Mouse (Mus musculus): Measurements from ENCODE around the gene Gm42791.

Gene Gm42791

GRCm38 (mm10) chr5:148977698-148978457 is 17.1 kb downstream of the Gm42791 start:
- DNase-seq (ENCODE audit: low spot score): no peak

GRCm38 (mm10) chr5:148976876-148977275 is 18.1 kb downstream of the Gm42791 start:
- DNase-seq (ENCODE audit: low spot score): no peak

GRCm38 (mm10) chr5:148975035-148975434 is 19.9 kb downstream of the Gm42791 start:
- DNase-seq (ENCODE audit: low spot score): no peak

GRCm38 (mm10) chr5:148973019-148973668 is 21.8 kb downstream of the Gm42791 start:
- DNase-seq (ENCODE audit: low spot score): no peak

- DNase-seq (ENCODE audit: low spot score): no peak
Observed at GRCm38 (mm10) chr5:148972167-148972566, 22.8 kb downstream of the Gm42791 start.

- DNase-seq (ENCODE audit: low spot score): no peak
Observed at GRCm38 (mm10) chr5:148969648-148970047, 25.3 kb downstream of the Gm42791 start.

- DNase-seq (ENCODE audit: low spot score): no peak
Observed at GRCm38 (mm10) chr5:148968958-148969576, 25.9 kb downstream of the Gm42791 start.

GRCm38 (mm10) chr5:148968179-148968578 is 26.8 kb downstream of the Gm42791 start:
- no peak for DNase-seq (ENCODE audit: low spot score)

GRCm38 (mm10) chr5:148966395-148966794 is 28.6 kb downstream of the Gm42791 start:
- DNase-seq (ENCODE audit: low spot score): no peak

- DNase-seq (ENCODE audit: low spot score): peak; percentile 66
Observed at GRCm38 (mm10) chr5:148965691-148966333, 29.1 kb downstream of the Gm42791 start.

GRCm38 (mm10) chr5:148965089-148965591 is 29.8 kb downstream of the Gm42791 start:
- no peak for DNase-seq (ENCODE audit: low spot score)

- no peak for DNase-seq (ENCODE audit: low spot score)
Observed at GRCm38 (mm10) chr5:148964251-148964650, 30.7 kb downstream of the Gm42791 start.

- no peak for DNase-seq (ENCODE audit: low spot score)
Observed at GRCm38 (mm10) chr5:148960211-148960610, 34.7 kb downstream of the Gm42791 start.

GRCm38 (mm10) chr5:148959068-148959990 is 35.6 kb downstream of the Gm42791 start:
- peak; percentile 60 for DNase-seq (ENCODE audit: low spot score)

GRCm38 (mm10) chr5:148958355-148958754 is 36.6 kb downstream of the Gm42791 start:
- DNase-seq (ENCODE audit: low spot score): no peak

- DNase-seq (ENCODE audit: low spot score): no peak
Observed at GRCm38 (mm10) chr5:148956898-148957535, 37.9 kb downstream of the Gm42791 start.

- no peak for DNase-seq (ENCODE audit: low spot score)
Observed at GRCm38 (mm10) chr5:148956091-148956490, 38.9 kb downstream of the Gm42791 start.

- no peak for DNase-seq (ENCODE audit: low spot score)
Observed at GRCm38 (mm10) chr5:148955575-148955974, 39.4 kb downstream of the Gm42791 start.

GRCm38 (mm10) chr5:148954314-148955060 is 40.5 kb downstream of the Gm42791 start:
- no peak for DNase-seq (ENCODE audit: low spot score)

- peak; percentile 29 for DNase-seq (ENCODE audit: low spot score)
Observed at GRCm38 (mm10) chr5:148953098-148953497, 41.8 kb downstream of the Gm42791 start.
